Mouse (Mus musculus) midbrain, embryonic 10.5 days (tissue): Measurements from ENCODE around the gene Ubxn6. TPM values are rescaled to one million over a fixed set of nuclear protein-coding genes. Genes with fewer than 3 reads are reported as not detected.
A peak's percentile ranks its signal among the peaks of the same experiment; 100 is the strongest.

Experiments
- DNase-seq: peaks from one replicate; pipeline ENCODE4 v3.0.0-alpha.2; 2017; ENCODE audit warnings: low spot score
- H3K27ac ChIP-seq: fragments of 300-500 bp; sonication (generic); replicated peaks from 2 replicates; pipeline ENCODE4 v1.5.1; 2016; ENCODE audit warnings: mild to moderate bottlenecking
- H3K27me3 ChIP-seq: fragments of 300-500 bp; sonication (generic); 2 replicates; pipeline ENCODE4 v1.6.1; 2016; ENCODE audit warnings: low read depth, mild to moderate bottlenecking; ENCODE audit not compliant: poor library complexity, severe bottlenecking
- H3K36me3 ChIP-seq: fragments of 300-500 bp; sonication (generic); 2 replicates; pipeline ENCODE4 v1.6.1; 2016; ENCODE audit warnings: mild to moderate bottlenecking, moderate library complexity
- H3K4me1 ChIP-seq: fragments of 300-500 bp; sonication (generic); 2 replicates; pipeline ENCODE4 v1.6.1; 2016
- H3K4me3 ChIP-seq: fragments of 300-500 bp; sonication (generic); 2 replicates; pipeline ENCODE4 v1.5.1; 2016; ENCODE audit warnings: mild to moderate bottlenecking, moderate library complexity
- H3K9me3 ChIP-seq: fragments of 300-500 bp; sonication (generic); replicated peaks from 2 replicates; pipeline ENCODE4 v1.6.1; 2016; ENCODE audit warnings: mild to moderate bottlenecking
- WGBS: fragments of 180-500 bp; shearing (Covaris S2); methylation state at CpG from one replicate; pipeline ENCODE4 v1.1.7; 2016; 5-methylcytosine and 5-hydroxymethylcytosine counted together
- polyA plus RNA-seq: library from polyadenylated mRNA; unstranded; fragments of >200 nt; fragmentation: Nextera tagmentation; extraction: Ambion mirVana; gene quantifications from 2 replicates; pipeline ENCODE4 v1.2.1, GENCODE M21; 2016

Ubxn6 gene
- polyA plus RNA-seq, 1 experiment from 2014 or later: 35.7 TPM

- under 1% methylated on average over 74 of the region's 74 CpGs for WGBS
- peaks cover 30% of the 10 kb centered on the region for H3K4me1 ChIP-seq
- peaks cover 33% of the 10 kb centered on the region for H3K36me3 ChIP-seq
- H3K4me3 ChIP-seq: peak within 1 kb of the TSS; percentile 90
- DNase-seq: peak; percentile 99
- H3K27me3 ChIP-seq: no peaks in the 10 kb centered on the region
- H3K9me3 ChIP-seq: no peaks in the 10 kb centered on the region
- H3K27ac ChIP-seq: peak within 1 kb of the TSS; percentile 94
Measured at GRCm38 (mm10) chr17:56036176-56036900, 38.5 kb downstream of the Ubxn6 start, which contains the start of gene Sh3gl1. Gene Sh3gl1, minus strand, starts transcription at chr17:56036635.

DNA sequence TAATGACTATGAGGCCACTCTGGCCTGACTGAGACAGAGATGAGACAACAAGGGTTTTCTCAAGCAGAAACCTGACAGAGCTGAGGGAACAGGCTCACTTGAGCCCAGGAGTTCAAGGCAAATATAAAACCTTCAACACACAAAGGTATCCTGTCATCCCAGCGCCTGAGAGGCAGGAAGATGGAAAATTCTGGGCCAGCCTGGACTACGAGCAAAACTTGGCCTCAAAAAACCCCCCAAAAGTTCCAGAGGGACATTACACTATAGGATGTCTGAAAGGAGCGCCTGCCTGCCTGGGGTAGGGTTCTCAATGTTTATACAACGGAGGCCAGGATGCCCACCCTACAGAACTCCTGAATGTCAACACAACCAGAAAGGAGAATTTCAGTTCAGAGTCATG, 39.6 kb downstream of the Ubxn6 start:
- Histone ChIP-seq H3K4me1 (peaks cover 22% of the 10 kb centered on the region), H3K27me3 (no peaks in the 10 kb centered on the region), H3K4me3 (peak overlapping the region; percentile 90), H3K27ac (no peak overlapping the region), H3K36me3 (peaks cover 45% of the 10 kb centered on the region), H3K9me3 (no peaks in the 10 kb centered on the region)
- 90% methylated on average over 4 of the region's 4 CpGs for WGBS
- no peak for DNase-seq

GRCm38 (mm10) chr17:56034726-56035100, 40.1 kb downstream of the Ubxn6 start:
- Histone ChIP-seq H3K27me3 (no peaks in the 10 kb centered on the region), H3K9me3 (no peaks in the 10 kb centered on the region), H3K4me3 (peak overlapping the region; percentile 90; the same call in 1 of the 2 replicates), H3K27ac (no peak overlapping the region), H3K36me3 (peaks cover 49% of the 10 kb centered on the region), H3K4me1 (peaks cover 22% of the 10 kb centered on the region)
- no peak for DNase-seq
- WGBS: 94% methylated on average over 6 of the region's 6 CpGs

DNA sequence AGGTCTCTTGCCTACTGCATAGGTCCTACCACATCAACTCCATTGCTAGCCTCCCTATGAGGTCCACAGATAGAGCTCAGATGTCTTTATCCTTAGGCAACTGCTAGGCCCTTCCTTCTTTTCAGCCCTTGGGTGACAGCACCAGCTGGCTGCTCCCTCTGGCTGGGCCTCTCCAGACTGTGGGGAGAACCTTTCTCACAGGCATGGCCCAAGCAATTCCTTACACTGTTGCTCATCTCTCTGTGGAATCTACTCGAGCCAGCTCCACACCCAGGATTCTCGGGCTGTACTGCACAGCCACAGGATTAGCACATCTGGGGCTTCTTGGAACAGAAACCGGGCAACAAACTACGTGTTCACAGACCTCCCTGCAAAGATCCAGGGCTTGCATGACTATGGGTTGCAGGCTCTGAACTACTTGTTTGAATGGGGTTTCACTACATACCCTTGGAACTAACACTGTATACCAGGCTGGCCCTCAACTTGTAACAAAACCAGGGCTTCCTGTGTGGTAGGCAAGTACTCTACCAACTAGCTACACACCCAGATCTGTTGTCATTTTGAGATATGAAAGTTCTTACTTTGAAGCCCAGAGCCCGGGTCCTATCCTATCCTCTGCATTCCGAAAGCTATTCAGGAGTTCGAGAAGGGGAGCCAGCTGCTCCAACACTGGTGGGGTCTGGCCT, 40.6 kb downstream of the Ubxn6 start:
- Histone ChIP-seq H3K4me1 (peaks cover 27% of the 10 kb centered on the region), H3K36me3 (peaks cover 54% of the 10 kb centered on the region), H3K27ac (no peak overlapping the region), H3K9me3 (no peaks in the 10 kb centered on the region), H3K27me3 (no peaks in the 10 kb centered on the region), H3K4me3 (peak overlapping the region; percentile 90; the same call in 1 of the 2 replicates)
- WGBS: 91% methylated on average over 7 of the region's 7 CpGs
- no peak for DNase-seq

DNA sequence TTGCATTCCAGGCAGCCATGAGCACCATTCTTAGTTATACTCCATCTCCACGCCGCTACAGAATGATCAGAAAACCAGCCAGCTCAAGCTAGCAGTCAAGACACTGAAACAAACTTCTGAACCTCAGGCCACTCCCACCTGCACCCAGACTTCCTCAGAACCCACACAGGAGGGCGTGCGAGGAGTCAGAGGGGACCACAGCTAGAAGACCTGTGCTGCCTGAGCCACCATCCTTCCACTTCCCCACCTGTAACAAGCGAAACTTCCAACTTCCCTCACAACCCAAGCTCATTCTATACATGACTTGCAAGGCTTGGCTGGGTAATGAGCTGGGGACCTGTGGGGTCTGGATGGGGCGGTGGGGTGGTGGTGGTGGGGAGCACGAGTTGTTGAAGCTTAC, 42.0 kb downstream of the Ubxn6 start:
- H3K4me3 ChIP-seq: no peak overlapping the region
- no peaks in the 10 kb centered on the region for H3K27me3 ChIP-seq
- H3K36me3 ChIP-seq: peaks cover 68% of the 10 kb centered on the region
- H3K9me3 ChIP-seq: no peaks in the 10 kb centered on the region
- WGBS: 91% methylated on average over 7 of the region's 7 CpGs
- peaks cover 27% of the 10 kb centered on the region for H3K4me1 ChIP-seq
- no peak overlapping the region for H3K27ac ChIP-seq
- no peak for DNase-seq

- H3K27me3 ChIP-seq: no peaks in the 10 kb centered on the region
- H3K4me3 ChIP-seq: no peak overlapping the region
- DNase-seq: no peak
- 83% methylated on average over 6 of the region's 6 CpGs for WGBS
- H3K9me3 ChIP-seq: no peaks in the 10 kb centered on the region
- peaks cover 27% of the 10 kb centered on the region for H3K4me1 ChIP-seq
- H3K27ac ChIP-seq: no peak overlapping the region
- H3K36me3 ChIP-seq: peaks cover 74% of the 10 kb centered on the region
Measured at GRCm38 (mm10) chr17:56032127-56032733, 42.6 kb downstream of the Ubxn6 start.

DNA sequence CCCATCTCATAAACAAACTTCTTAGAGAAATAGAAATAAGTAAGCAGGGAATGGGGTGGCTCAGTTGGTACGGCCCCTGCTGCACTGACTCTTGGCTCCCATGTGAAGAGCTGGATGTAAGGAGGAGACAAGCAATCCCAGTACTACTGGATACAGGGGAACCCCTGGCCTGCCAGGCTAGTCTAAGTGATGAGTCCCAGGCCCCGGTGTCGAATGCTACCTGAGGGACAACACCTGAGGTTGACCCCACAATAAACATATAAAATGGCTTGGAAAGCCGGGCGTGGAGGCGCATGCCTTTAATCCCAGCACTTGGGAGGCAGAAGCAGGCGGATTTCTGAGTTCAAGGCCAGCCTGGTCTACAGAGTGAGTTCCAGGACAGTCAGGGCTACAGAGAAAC, 43.4 kb downstream of the Ubxn6 start:
- Histone ChIP-seq H3K4me1 (peaks cover 27% of the 10 kb centered on the region), H3K27me3 (no peaks in the 10 kb centered on the region), H3K9me3 (no peaks in the 10 kb centered on the region), H3K27ac (no peak overlapping the region), H3K4me3 (no peak overlapping the region), H3K36me3 (peaks cover 81% of the 10 kb centered on the region)
- DNase-seq: no peak
- WGBS: 93% methylated on average over 7 of the region's 7 CpGs

DNA sequence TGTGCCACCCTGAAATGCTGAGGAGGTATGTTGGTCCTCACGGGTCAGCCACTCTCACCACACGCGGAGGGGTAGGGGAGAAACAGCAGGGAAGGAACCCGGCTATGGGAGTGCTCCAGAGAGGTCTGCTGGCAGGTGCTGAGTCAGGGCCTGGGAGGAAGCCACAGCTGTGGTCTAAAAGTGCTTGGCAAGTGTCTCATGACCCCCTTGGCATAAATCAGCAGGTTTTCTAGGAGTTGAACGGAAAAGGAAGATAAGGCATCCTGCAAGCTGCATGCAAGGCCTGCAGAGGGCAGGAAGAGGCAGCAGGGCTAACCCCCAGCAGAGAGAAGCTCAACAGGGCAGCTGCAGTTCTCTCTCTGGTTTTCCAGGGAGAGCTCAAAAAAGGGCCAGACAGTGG, 43.9 kb downstream of the Ubxn6 start:
- Histone ChIP-seq H3K27me3 (no peaks in the 10 kb centered on the region), H3K36me3 (peaks cover 83% of the 10 kb centered on the region), H3K4me3 (no peak overlapping the region), H3K4me1 (peaks cover 27% of the 10 kb centered on the region), H3K9me3 (no peaks in the 10 kb centered on the region), H3K27ac (no peak overlapping the region)
- DNase-seq: no peak
- WGBS: 84% methylated on average over 5 of the region's 5 CpGs

GRCm38 (mm10) chr17:56030238-56030870, 44.5 kb downstream of the Ubxn6 start:
- H3K36me3 ChIP-seq: peaks cover 85% of the 10 kb centered on the region
- WGBS: 91% methylated on average over 9 of the region's 9 CpGs
- no peaks in the 10 kb centered on the region for H3K27me3 ChIP-seq
- no peaks in the 10 kb centered on the region for H3K9me3 ChIP-seq
- peaks cover 23% of the 10 kb centered on the region for H3K4me1 ChIP-seq
- no peak overlapping the region for H3K27ac ChIP-seq
- H3K4me3 ChIP-seq: no peak overlapping the region
- DNase-seq: no peak

- WGBS: 92% methylated on average over 5 of the region's 5 CpGs
- no peak for DNase-seq
- no peaks in the 10 kb centered on the region for H3K27me3 ChIP-seq
- peaks cover 16% of the 10 kb centered on the region for H3K4me1 ChIP-seq
- H3K36me3 ChIP-seq: peaks cover 79% of the 10 kb centered on the region
- H3K4me3 ChIP-seq: no peak overlapping the region
- H3K9me3 ChIP-seq: no peaks in the 10 kb centered on the region
- H3K27ac ChIP-seq: no peak overlapping the region
Measured at GRCm38 (mm10) chr17:56027801-56028441, 46.9 kb downstream of the Ubxn6 start.

GRCm38 (mm10) chr17:56026881-56027280, 47.9 kb downstream of the Ubxn6 start:
- Histone ChIP-seq H3K27ac (no peak overlapping the region), H3K4me3 (no peak overlapping the region), H3K27me3 (no peaks in the 10 kb centered on the region), H3K36me3 (peaks cover 73% of the 10 kb centered on the region), H3K9me3 (no peaks in the 10 kb centered on the region), H3K4me1 (peaks cover 18% of the 10 kb centered on the region)
- WGBS: 79% methylated on average over 1 of the region's 1 CpGs
- DNase-seq: no peak

DNA sequence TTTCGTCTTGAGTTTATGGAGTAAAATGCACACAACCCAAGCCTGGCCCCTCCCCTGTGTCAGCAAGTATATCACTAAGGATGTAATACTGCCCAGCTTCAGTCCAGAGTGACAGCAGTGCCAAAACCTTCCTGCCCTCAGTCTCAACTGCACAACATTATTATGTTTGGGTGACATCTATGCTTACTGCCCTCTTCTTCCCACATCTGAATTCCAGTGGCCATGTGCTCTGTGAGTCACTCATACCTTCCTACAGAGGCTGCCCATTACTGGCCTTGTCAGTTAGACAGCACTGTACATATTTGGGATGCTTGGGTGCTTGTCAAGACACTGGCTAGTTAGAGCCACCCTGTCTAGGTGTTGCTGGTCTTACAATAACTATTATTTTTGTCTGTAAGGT, 48.5 kb downstream of the Ubxn6 start:
- 97% methylated on average over 1 of the region's 1 CpGs for WGBS
- Histone ChIP-seq H3K36me3 (peaks cover 69% of the 10 kb centered on the region), H3K4me3 (no peak overlapping the region), H3K4me1 (peaks cover 18% of the 10 kb centered on the region), H3K27me3 (no peaks in the 10 kb centered on the region), H3K9me3 (no peaks in the 10 kb centered on the region), H3K27ac (no peak overlapping the region)
- DNase-seq: no peak
